Mouse (Mus musculus) T-helper 1 cell (primary cell): ENCODE measurements around the gene Abi1.
"Not testable (repeated sequence)": the region's sequence is repeated elsewhere in the genome, so short reads cannot be mapped to it uniquely, and the experiment has no call there.

Source experiments
- in situ Hi-C: fragments of 300-600 bp; cut with MboI, MseI; formaldehyde crosslinking; loops from one replicate; pipeline ENCODE4 v1.15.1; 2025; ENCODE audit warnings: high pct_unique_total_duplicates

Gene Abi1

DNA sequence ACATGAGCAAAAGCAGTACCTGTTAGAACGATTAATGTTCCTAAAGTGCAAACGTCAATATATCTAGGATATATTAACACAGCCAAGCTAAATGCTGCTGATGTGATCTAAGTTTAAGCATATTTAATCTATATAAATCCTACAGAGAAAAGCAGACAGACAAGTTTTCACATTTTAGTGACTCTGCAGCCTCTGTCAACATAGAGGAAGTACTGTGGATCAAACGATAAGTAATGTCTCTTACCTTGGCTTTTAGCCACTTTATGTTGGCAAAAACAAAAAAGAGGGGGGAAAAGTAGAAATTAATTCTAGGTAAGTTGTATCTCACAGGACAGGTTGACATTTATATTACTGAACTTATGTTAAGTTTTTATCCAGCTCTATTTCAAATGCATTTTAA is 77.1 kb downstream of the Abi1 start:
- in situ Hi-C loops = no loop called here

DNA sequence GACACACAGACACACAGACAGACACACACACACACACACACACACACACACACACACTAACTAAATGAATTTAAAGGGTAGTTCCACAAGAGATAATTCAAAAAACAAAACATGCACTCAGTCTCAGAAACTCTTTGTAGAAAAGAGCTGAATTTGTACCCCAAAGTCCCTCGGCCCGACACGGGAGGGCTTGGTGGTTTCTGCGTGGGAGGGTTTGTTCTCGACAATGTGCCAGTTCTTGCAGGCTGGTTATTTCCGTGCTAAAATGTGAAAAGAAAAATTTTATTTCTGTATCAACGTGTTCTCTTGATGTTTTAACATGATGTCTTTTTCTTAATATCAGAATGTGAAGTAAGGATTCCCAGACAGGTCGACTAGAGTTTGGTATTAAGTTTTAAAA is 77.8 kb downstream of the Abi1 start:
- in situ Hi-C loops = no loop called here

- in situ Hi-C loops = no loop called here
These were observed 78.4 kb downstream of the Abi1 start for GRCm38 (mm10) chr2:22961681-22962080.

- in situ Hi-C loops = no loop called here
These were observed 82.6 kb downstream of the Abi1 start for GRCm38 (mm10) chr2:22957415-22957814.

DNA sequence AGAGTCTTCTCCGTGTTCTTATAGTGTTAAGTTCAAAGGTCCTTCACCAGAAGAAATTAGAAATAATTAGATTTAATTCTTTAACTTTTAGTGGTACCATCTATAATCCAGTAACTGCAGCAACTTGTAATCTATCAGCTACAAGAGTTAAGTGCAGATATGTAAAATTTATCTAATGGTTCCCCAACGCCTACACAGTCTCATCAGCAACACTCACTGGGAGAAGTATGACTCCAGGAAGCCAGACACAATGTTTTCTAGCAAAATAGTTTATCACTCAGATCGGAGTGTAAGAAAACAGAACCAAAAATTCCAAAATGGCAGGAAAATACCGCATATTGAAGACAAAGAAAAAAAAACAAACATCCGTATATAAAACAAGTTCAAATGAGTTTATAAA is 84.1 kb downstream of the Abi1 start:
- in situ Hi-C loops = no loop called here

DNA sequence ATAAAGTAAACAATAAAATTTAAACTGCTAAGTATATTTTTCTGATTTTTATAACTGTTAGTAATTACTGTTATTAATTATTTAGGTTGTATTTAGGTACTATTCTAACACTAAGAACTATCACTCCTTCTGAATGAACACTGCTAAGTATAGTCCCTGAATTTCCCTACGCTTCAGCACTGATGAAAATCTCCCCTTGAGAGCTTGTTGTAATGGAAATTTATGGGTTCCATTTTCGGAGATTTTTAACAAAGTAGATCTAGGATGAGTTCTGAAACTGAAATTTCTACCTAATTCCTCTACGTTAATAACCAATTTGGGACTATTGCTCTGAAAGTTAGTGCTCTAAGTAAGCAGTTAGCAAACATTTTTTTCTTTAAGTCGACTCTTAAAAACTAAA is 85.8 kb downstream of the Abi1 start:
- in situ Hi-C loops = no loop called here

DNA sequence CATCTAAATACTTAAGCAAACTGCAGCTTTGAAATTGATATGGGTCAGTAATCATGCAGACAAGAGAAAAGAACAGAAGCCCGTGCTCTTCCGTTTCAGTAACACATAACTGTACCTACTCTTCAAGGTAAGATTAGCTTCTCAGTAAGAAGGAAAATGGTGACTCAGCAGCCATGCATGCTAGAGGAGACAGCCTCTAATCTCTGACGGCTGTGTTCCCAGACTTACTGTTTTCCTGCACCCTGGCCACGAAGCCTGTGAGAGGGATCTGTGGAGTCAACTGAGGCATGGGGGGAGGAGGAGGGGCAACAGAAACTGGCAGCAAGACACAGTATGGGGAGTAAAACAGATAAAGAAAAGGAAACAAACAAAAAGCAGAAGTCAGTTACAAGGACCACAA is 90.1 kb downstream of the Abi1 start:
- in situ Hi-C loops = no loop called here

DNA sequence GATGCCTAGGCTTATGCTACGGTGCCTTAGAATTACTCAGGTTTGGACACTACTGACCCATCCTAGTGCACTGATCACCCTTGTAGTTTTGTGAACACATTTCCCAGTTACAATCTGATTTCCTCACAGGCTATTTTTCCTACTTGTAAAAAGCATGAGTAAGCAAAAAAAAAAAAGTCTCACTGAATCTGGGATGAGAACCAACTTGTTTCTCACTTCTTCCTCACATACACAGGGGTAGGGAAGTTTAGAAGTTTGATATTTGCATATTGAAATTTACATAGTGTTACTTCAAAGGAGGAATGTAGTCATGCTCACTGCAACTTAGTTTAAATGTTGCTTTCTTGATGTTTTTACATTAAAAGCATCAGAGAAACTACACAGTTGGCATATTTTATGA is 106.5 kb downstream of the Abi1 start:
- in situ Hi-C loops = no loop called here

- in situ Hi-C loops = no loop called here
These were observed 111.8 kb downstream of the Abi1 start for GRCm38 (mm10) chr2:22928259-22928658.

DNA sequence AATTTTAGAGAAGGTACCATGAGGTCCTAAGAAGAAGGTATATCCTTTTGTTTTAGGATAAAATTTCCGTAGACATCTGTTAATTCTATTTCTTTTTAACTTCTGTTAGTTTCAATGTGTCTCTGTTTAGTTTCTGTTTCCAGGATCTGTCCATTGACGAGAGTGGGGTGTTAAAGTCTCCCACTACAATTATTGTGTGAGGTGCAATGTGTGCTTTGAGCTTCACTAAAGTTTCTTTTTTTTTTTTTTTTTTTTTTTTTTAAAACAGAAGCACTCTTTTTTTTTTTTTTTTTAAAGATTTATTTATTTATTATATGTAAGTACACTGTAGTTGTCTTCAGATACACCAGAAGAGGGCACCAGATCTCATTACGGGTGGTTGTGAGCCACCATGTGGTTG is 114.1 kb downstream of the Abi1 start:
- in situ Hi-C loops = not testable (repeated sequence)

GRCm38 (mm10) chr2:22918651-22919050 is 121.4 kb downstream of the Abi1 start:
- in situ Hi-C loops = no loop called here

DNA sequence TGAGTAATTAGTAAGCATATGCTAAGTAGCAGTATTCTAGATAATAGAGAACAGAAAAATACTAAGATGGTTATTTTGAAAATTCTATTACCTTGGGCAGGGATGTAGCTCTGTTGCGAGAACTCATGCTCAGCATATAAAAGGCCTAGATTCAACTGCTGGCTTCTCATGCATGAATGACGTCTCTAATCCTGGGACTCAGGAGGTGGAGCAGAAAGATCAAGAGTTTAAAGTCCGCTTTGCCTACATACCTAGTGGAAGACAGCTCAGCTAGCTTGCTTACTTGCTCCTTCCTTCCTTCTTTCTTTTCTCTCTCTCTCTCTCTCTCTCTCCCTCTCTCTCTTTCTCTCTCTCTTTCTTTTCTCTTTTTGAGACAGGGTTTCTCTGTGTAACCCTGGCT is 125.6 kb downstream of the Abi1 start:
- in situ Hi-C loops = no loop called here

DNA sequence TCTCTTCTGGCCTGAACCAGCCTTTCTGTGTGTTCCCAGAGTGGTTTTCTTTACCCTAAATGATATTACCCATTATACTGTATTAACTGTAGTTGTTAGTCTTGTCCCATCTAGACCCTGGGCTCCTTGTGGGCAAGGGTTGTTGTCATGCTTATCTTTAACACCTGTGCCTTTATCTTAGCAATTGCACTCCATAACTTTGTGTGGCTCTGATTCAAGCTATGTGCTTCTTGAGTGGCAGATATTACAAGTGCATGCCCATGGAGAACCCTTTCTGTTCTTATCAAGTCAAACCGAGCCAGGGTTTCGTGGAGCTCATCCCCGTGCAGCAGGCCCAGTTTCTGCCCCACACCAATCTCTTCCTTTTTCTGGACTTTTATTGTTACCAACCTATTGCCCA is 136.1 kb downstream of the Abi1 start:
- in situ Hi-C loops = no loop called here

DNA sequence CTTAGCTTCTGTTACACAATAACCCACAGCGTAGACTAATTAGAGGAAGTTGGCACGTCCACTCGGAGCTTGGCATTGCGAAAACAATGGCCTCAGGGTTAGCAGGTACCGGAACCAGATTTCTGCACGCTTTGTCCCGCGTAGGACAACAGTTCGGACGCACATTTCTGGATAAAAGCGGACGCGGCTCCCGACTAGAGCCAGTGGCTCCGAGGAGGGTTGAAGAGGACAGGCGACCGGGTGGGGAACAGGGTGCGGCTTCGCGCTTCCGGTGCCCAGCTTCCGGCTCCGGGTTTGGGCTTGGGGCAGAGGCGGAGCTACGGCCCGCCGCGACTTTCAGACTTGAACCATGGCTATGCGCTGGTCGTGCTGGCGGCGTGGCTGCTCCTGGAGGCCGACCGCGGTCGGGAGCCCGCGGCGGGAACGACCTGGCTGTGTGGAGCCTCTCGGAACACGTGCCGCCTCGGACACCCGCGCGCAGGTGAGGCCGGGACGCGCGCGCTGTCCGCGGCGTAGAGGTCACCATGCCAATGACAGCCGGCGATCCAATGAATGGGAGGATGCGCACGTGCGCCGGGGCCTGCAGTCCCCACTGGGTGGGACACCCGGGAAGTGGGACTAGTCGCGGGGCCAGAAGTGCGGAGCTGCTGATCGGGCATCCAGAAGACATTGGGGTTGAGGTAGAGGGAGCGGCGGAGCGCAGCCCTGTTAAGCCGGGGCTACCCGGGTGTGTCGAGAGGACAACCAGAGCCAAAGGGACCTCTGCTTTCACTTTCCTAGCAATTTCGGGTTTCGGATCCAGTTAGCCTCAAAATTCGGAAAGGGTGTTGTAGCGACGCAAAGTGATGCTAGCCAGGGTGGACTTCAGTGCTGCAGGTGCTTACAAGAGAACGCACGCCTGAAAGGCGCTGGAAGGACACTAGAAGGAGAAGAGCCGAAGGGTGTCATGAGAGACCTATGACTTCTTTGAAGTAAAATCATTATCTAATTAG is 144.5 kb downstream of the Abi1 start, which contains the start of gene Pdss1:
Gene Pdss1, plus strand, starts transcription at position 241 of the 992 bp plus-strand sequence.
- in situ Hi-C loops = no loop called here

GRCm38 (mm10) chr2:22894932-22895281 is 145.1 kb downstream of the Abi1 start:
- in situ Hi-C loops = no loop called here
